Mouse (Mus musculus) CH12.LX (cell line): ENCODE data around the gene March7. TPM values are rescaled to one million over a fixed set of nuclear protein-coding genes. Genes with fewer than 3 reads are reported as not detected.

Experiments used
- DNase-seq: peaks from one replicate; pipeline ENCODE4 v3.0.0-alpha.2; 2013; ENCODE audit errors: extremely low read depth
- H3K27ac ChIP-seq: 2 replicates; pipeline ENCODE4 v1.5.1; 2012; ENCODE audit warnings: low read depth, mild to moderate bottlenecking, control low read depth, moderate library complexity; ENCODE audit not compliant: insufficient read depth
- H3K27me3 ChIP-seq: replicated peaks from 2 replicates; pipeline ENCODE3; 2012; ENCODE audit warnings: inconsistent platforms
- H3K36me3 ChIP-seq, 2 experiments: replicated peaks in 1 of 2; 2 replicates each; pipeline versions ENCODE3 to v1.6.1; 2012; ENCODE audit warnings: inconsistent platforms in 1 of 2, low read length in 1 of 2, mild to moderate bottlenecking in 1 of 2, mixed read lengths in 1 of 2, moderate library complexity in 1 of 2; ENCODE audit not compliant: control insufficient read depth in 1 of 2, insufficient read depth in 1 of 2
- H3K4me1 ChIP-seq, 2 experiments: 2 replicates each; pipeline ENCODE4 v1.6.1; 2012; ENCODE audit warnings: inconsistent platforms in 1 of 2, moderate library complexity in 1 of 2; ENCODE audit not compliant: insufficient read depth in 2 of 2, control insufficient read depth in 1 of 2
- H3K4me2 ChIP-seq: 2 replicates; pipeline ENCODE4 v1.6.1; 2012; ENCODE audit warnings: low read depth, mild to moderate bottlenecking, control low read depth; ENCODE audit not compliant: poor library complexity, insufficient read depth, severe bottlenecking
- H3K4me3 ChIP-seq, 3 experiments: fragments of 150-350 bp in 1 of 3; sonication (generic) in 1 of 3; replicated peaks in 1 of 3; 2 replicates each; pipeline versions ENCODE3 to v1.5.1; 2011 to 2012; ENCODE audit warnings: low read depth in 2 of 3, low read length in 2 of 3, mild to moderate bottlenecking in 2 of 3, moderate library complexity in 2 of 3, control low read depth in 1 of 3, improper control_type of control experiment in 1 of 3, inconsistent platforms in 1 of 3, mixed read lengths in 1 of 3; ENCODE audit not compliant: poor library complexity in 1 of 3
- H3K79me2 ChIP-seq: replicated peaks from 2 replicates; pipeline ENCODE4 v1.6.1; 2012; ENCODE audit warnings: mild to moderate bottlenecking, moderate library complexity; ENCODE audit not compliant: control insufficient read depth, poor library complexity, insufficient read depth, severe bottlenecking; ENCODE audit errors: extremely low read depth
- H3K9ac ChIP-seq: 2 replicates; pipeline ENCODE4 v1.6.1; 2012; ENCODE audit warnings: low read depth, mild to moderate bottlenecking, control low read depth, moderate library complexity; ENCODE audit not compliant: insufficient read depth
- H3K9me3 ChIP-seq: replicated peaks from 2 replicates; pipeline ENCODE3; 2012; ENCODE audit warnings: low read length, inconsistent platforms, mixed read lengths
- BHLHE40 ChIP-seq: IDR thresholded peaks from 2 replicates; pipeline ENCODE4 v1.6.1; 2011; ENCODE audit warnings: mild to moderate bottlenecking, low read depth, low read length, improper control_type of control experiment
- CHD1 ChIP-seq: IDR thresholded peaks from 2 replicates; pipeline ENCODE4 v1.6.1; 2012; ENCODE audit warnings: low read depth, low read length, improper control_type of control experiment, inconsistent platforms
- CHD2 ChIP-seq: IDR thresholded peaks from 2 replicates; pipeline ENCODE4 v1.6.1; 2011; ENCODE audit warnings: low read length, improper control_type of control experiment
- CTCF ChIP-seq, 2 experiments: IDR thresholded peaks in 1 of 2; conservative IDR thresholded peaks in 1 of 2; 2 replicates each; pipeline ENCODE4 v1.5.1; 2011 to 2012; ENCODE audit warnings: low read depth in 2 of 2, low read length in 2 of 2, improper control_type of control experiment in 1 of 2, inconsistent platforms in 1 of 2, mild to moderate bottlenecking in 1 of 2, moderate library complexity in 1 of 2
- E2F4 ChIP-seq: IDR thresholded peaks from 2 replicates; pipeline ENCODE4 v1.6.1; 2011; ENCODE audit warnings: low read depth, low read length, improper control_type of control experiment; ENCODE audit not compliant: insufficient replicate concordance
- ELF1 ChIP-seq: IDR thresholded peaks from 2 replicates; pipeline ENCODE4 v1.6.1; 2014; ENCODE audit warnings: low read depth, mild to moderate bottlenecking, inconsistent platforms, low read length, improper control_type of control experiment
- EP300 ChIP-seq: IDR thresholded peaks from 2 replicates; pipeline ENCODE4 v1.6.1; 2011; ENCODE audit warnings: low read length, improper control_type of control experiment
- ETS1 ChIP-seq: conservative IDR thresholded peaks from 2 replicates; pipeline ENCODE4 v1.6.1; 2012; ENCODE audit warnings: low read depth, mild to moderate bottlenecking, inconsistent platforms, low read length, improper control_type of control experiment, moderate library complexity
- GABPA ChIP-seq: IDR thresholded peaks from 2 replicates; pipeline ENCODE4 v1.6.1; 2012; ENCODE audit warnings: low read depth, low read length, improper control_type of control experiment, inconsistent platforms; ENCODE audit not compliant: insufficient replicate concordance
- HCFC1 ChIP-seq: IDR thresholded peaks from 2 replicates; pipeline ENCODE4 v1.6.1; 2012; ENCODE audit warnings: low read depth, mild to moderate bottlenecking, inconsistent platforms, low read length, improper control_type of control experiment
- IRF4 ChIP-seq: IDR thresholded peaks from 2 replicates; pipeline ENCODE4 v1.6.1; 2014; ENCODE audit warnings: low read depth, mild to moderate bottlenecking, inconsistent platforms, low read length, improper control_type of control experiment
- JUN ChIP-seq: IDR thresholded peaks from 2 replicates; pipeline ENCODE4 v1.6.1; 2011; ENCODE audit warnings: low read depth, mild to moderate bottlenecking, low read length, improper control_type of control experiment, moderate library complexity; ENCODE audit not compliant: insufficient read depth
- JUND ChIP-seq: conservative IDR thresholded peaks from 2 replicates; pipeline ENCODE4 v1.6.1; 2011; ENCODE audit warnings: low read depth, low read length, improper control_type of control experiment
- MAFK ChIP-seq: IDR thresholded peaks from 2 replicates; pipeline ENCODE4 v1.6.1; 2011; ENCODE audit warnings: low read length, improper control_type of control experiment; ENCODE audit not compliant: insufficient replicate concordance
- MAX ChIP-seq: IDR thresholded peaks from 2 replicates; pipeline ENCODE4 v1.6.1; 2011; ENCODE audit warnings: low read length, improper control_type of control experiment
- MXI1 ChIP-seq: IDR thresholded peaks from 2 replicates; pipeline ENCODE4 v1.6.1; 2011; ENCODE audit warnings: mild to moderate bottlenecking, low read depth, low read length, improper control_type of control experiment
- MYC ChIP-seq: IDR thresholded peaks from 2 replicates; pipeline ENCODE4 v1.6.1; 2011; ENCODE audit warnings: low read depth, mild to moderate bottlenecking, improper control_type of control experiment, low read length
- NELFE ChIP-seq: IDR thresholded peaks from 2 replicates; pipeline ENCODE4 v1.6.1; 2011; ENCODE audit warnings: low read depth, low read length, improper control_type of control experiment
- NRF1 ChIP-seq: IDR thresholded peaks from 2 replicates; pipeline ENCODE4 v1.6.1; 2014; ENCODE audit warnings: low read depth, mild to moderate bottlenecking, inconsistent platforms, low read length, improper control_type of control experiment, moderate library complexity
- PAX5 ChIP-seq: IDR thresholded peaks from 2 replicates; pipeline ENCODE4 v1.6.1; 2012; ENCODE audit warnings: low read length, inconsistent platforms, mixed read lengths
- POLR2A ChIP-seq: IDR thresholded peaks from 2 replicates; pipeline ENCODE4 v1.6.1; 2011; ENCODE audit warnings: low read depth, mild to moderate bottlenecking, improper control_type of control experiment, low read length
- POLR2AphosphoS2 ChIP-seq: IDR thresholded peaks from 2 replicates; pipeline ENCODE4 v1.6.1; 2011; ENCODE audit warnings: low read depth, low read length, improper control_type of control experiment
- RAD21 ChIP-seq: IDR thresholded peaks from 2 replicates; pipeline ENCODE4 v1.6.1; 2011; ENCODE audit warnings: low read depth, mild to moderate bottlenecking, low read length, improper control_type of control experiment, moderate library complexity
- SIN3A ChIP-seq: IDR thresholded peaks from 2 replicates; pipeline ENCODE4 v1.6.1; 2012; ENCODE audit warnings: low read length, improper control_type of control experiment, inconsistent platforms
- SMC3 ChIP-seq: IDR thresholded peaks from 2 replicates; pipeline ENCODE4 v1.6.1; 2011; ENCODE audit warnings: low read depth, low read length, improper control_type of control experiment
- TBP ChIP-seq: conservative IDR thresholded peaks from 2 replicates; pipeline ENCODE4 v1.6.1; 2011; ENCODE audit warnings: low read depth, low read length, improper control_type of control experiment
- TCF12 ChIP-seq: IDR thresholded peaks from 2 replicates; pipeline ENCODE4 v1.6.1; 2014; ENCODE audit warnings: low read depth, mild to moderate bottlenecking, inconsistent platforms, low read length, improper control_type of control experiment
- UBTF ChIP-seq: IDR thresholded peaks from 2 replicates; pipeline ENCODE4 v1.6.1; 2012; ENCODE audit warnings: low read depth, mild to moderate bottlenecking, inconsistent platforms, low read length, improper control_type of control experiment, moderate library complexity
- USF1 ChIP-seq: IDR thresholded peaks from 2 replicates; pipeline ENCODE4 v1.6.1; 2014; ENCODE audit warnings: low read depth, mild to moderate bottlenecking, inconsistent platforms, low read length, improper control_type of control experiment
- USF2 ChIP-seq: conservative IDR thresholded peaks from 2 replicates; pipeline ENCODE4 v1.6.1; 2011; ENCODE audit warnings: low read depth, low read length, improper control_type of control experiment
- ZC3H11A ChIP-seq: IDR thresholded peaks from 2 replicates; pipeline ENCODE4 v1.6.1; 2012; ENCODE audit warnings: low read depth, mild to moderate bottlenecking, inconsistent platforms, low read length, improper control_type of control experiment
- ZKSCAN1 ChIP-seq: IDR thresholded peaks from 2 replicates; pipeline ENCODE4 v1.6.1; 2012; ENCODE audit warnings: low read depth, inconsistent platforms, low read length, improper control_type of control experiment, borderline replicate concordance
- ZMIZ1 ChIP-seq: IDR thresholded peaks from 2 replicates; pipeline ENCODE4 v1.6.1; 2012; ENCODE audit warnings: low read depth, mild to moderate bottlenecking, inconsistent platforms, low read length, improper control_type of control experiment
- ZNF384 ChIP-seq: IDR thresholded peaks from 2 replicates; pipeline ENCODE4 v1.6.1; 2012; ENCODE audit warnings: low read depth, low read length, improper control_type of control experiment, inconsistent platforms
- dilution Hi-C: fragments of 300-500 bp; cut with MboI; formaldehyde crosslinking; loops from 2 replicates; pipeline ENCODE4 v1.14.3; 2020; ENCODE audit warnings: low sequenced_read_pairs; ENCODE audit not compliant: extremely low pct_unique_long_range_greater_than_20kb, extremely low pct_ligation_motif_present
- in situ Hi-C: fragments of 300-500 bp; cut with MboI; formaldehyde crosslinking; loops from 3 replicates; pipeline ENCODE4 v1.14.3; 2019; ENCODE audit warnings: low sequenced_read_pairs, low pct_ligation_motif_present, low pct_unique_long_range_greater_than_20kb, mixed read lengths
- polyA plus RNA-seq: library from polyadenylated mRNA; unstranded; fragments of >175 nt; gene quantifications from 2 replicates; pipeline ENCODE4 v1.2.1, GENCODE M21; 2012; ENCODE audit warnings: low read depth; ENCODE audit not compliant: insufficient read length
- total RNA-seq, 2 experiments: library from RNA; depleted of rRNA; stranded (reverse); fragments of 300-350 nt in 1 of 2; fragments of >200 nt in 1 of 2; gene quantifications; 2 replicates each; pipeline ENCODE4 v1.2.3; 2012 to 2014

Gene March7
- total and polyA plus RNA-seq, 3 experiments: 44.5 to 121 (median 53.7) TPM

GRCm38 (mm10) chr2:60171786-60172530 lies 37.7 kb upstream of the March7 start (continued):
- peak; percentile 16; the same call in 1 of the 2 replicates for TF ChIP-seq TCF12
- peak; percentile 36; the same call in 1 of the 2 replicates for TF ChIP-seq POLR2AphosphoS2
- TF ChIP-seq SIN3A: peak; percentile 50; the same call in 1 of the 2 replicates
- TF ChIP-seq PAX5: no peak
- TF ChIP-seq CHD1: peak; percentile 67; the same call in 1 of the 2 replicates
- no peak for TF ChIP-seq E2F4
- peak; percentile 13; the same call in 1 of the 2 replicates for TF ChIP-seq JUND
- TF ChIP-seq MAX: no peak; the same call in none of the 2 replicates
- TF ChIP-seq CTCF (conservative IDR thresholded peaks at IDR 0.05 in 1 of 2, IDR thresholded peaks at IDR 0.05 in 1 of 2; ENCODE audit: low read depth in 2 of 2, low read length in 2 of 2): peak in 1 of 2 experiments; percentile 26; a peak in 1 of 4 replicates

GRCm38 (mm10) chr2:60172531-60172914 lies 37.2 kb upstream of the March7 start:
- Histone ChIP-seq H3K4me2 (peak overlapping the region; percentile 73), H3K27ac (peak overlapping the region; percentile 67), H3K36me3 (no peaks in the 10 kb centered on the region), H3K79me2 (no peaks in the 10 kb centered on the region), H3K4me1 (peaks cover 2 to 40% of the 10 kb centered on the region in 2 experiments; a peak in 3 of 4 replicates), H3K9ac (peak overlapping the region; percentile 42; the same call in 1 of the 2 replicates), H3K9me3 (peaks cover 11% of the 10 kb centered on the region), H3K4me3 (peak overlapping the region in 2 of 3 experiments; percentile 8 to 23), H3K27me3 (no peaks in the 10 kb centered on the region)
- dilution Hi-C loops (no loop called here), in situ Hi-C loops (no loop called here)
- peak; percentile 93 for DNase-seq
- TF ChIP-seq RAD21 (no peak; the same call in 1 of the 2 replicates), ZMIZ1 (no peak), CHD2 (no peak), GABPA (no peak), POLR2A (peak; percentile 56), NRF1 (no peak), JUN (no peak), EP300 (peak; percentile 78; the same call in 1 of the 2 replicates), E2F4 (no peak), TCF12 (0 out of 2 replicates have a peak, but pooled peaks have one; percentile 5), MAFK (no peak), USF2 (no peak), ELF1 (no peak), NELFE (0 out of 2 replicates have a peak, but pooled peaks have one; percentile 31), MYC (no peak), CTCF (conservative IDR thresholded peaks at IDR 0.05 in 1 of 2, IDR thresholded peaks at IDR 0.05 in 1 of 2; ENCODE audit: low read depth in 2 of 2, low read length in 2 of 2) (no peak), MXI1 (no peak), ZNF384 (no peak), TBP (peak; percentile 73; the same call in 1 of the 2 replicates), ETS1 (peak; percentile 40; the same call in 1 of the 2 replicates), ZKSCAN1 (no peak), ZC3H11A (no peak), HCFC1 (no peak), SMC3 (no peak), IRF4 (peak; percentile 87), SIN3A (no peak), PAX5 (no peak), JUND (no peak), BHLHE40 (peak; percentile 89), MAX (no peak; the same call in 1 of the 2 replicates), POLR2AphosphoS2 (no peak), USF1 (no peak), UBTF (0 out of 2 replicates have a peak, but pooled peaks have one; percentile 27)
